Mouse (Mus musculus): ENCODE data around the gene Phf14. TPM values are rescaled to one million over a fixed set of nuclear protein-coding genes. Genes with fewer than 3 reads are reported as not detected.
A peak's percentile ranks its signal among the peaks of the same experiment; 100 is the strongest.
"Not testable (repeated sequence)": the region's sequence is repeated elsewhere in the genome, so short reads cannot be mapped to it uniquely, and the experiment has no call there.

The Phf14 gene
- total RNA-seq, 2 experiments from 2014 or later: 13.2 to 13.3 TPM

DNA sequence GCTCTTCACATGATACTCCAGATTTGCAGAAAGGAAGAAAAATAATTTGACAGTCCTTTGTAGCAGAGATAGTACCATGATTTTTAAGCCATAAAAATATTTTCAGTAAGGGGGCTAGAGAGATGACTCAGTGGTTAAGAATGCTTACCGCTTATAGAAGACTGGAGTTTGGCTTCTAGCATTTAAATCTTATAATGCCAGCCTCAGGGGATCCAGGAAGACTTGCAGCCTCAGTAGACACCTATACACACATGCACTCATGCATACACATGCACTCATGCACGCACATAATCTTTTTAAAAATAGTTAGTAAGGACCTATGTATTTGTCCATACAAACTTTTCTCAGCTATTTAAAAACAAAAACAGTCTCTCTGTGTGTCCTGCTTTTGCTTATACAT is 174.5 kb downstream of the Phf14 start:
- ATAC-seq (replicated peaks; ENCODE audit: low FRiP score, poor library complexity, severe bottlenecking): no peak

DNA sequence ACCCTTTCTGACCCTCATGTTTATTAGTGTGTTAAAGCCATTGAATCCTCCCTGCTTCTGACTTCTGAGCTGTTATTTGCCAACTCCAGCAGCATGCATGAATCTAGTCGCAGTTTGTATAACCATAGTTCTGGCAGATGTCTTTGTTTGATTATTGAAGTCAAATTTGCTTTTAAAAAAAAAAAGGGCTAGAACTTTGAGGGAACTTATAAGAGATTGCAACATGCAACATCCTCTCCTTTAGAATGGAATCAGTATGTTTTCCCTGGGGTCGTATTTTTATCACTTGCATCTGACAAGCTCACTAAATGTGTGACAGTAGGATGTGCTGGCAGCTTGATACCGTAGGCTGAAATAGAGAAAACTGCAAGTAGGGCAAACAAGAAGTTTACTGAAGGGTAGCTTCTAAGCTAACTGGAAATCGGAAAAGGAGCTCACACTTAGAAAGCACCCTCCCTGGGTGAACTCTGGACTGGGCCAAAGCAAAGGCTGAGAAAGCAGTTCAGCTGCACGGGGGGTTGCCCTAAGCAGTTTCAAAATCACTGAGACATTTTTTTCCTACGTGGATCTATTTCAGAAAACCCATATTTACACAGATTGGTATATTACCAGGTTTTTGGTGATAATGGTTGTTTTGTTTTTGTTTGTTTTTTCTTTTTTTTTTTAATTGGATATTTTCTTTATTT is 175.1 kb downstream of the Phf14 start:
- ATAC-seq (replicated peaks; ENCODE audit: low FRiP score, poor library complexity, severe bottlenecking): no peak

DNA sequence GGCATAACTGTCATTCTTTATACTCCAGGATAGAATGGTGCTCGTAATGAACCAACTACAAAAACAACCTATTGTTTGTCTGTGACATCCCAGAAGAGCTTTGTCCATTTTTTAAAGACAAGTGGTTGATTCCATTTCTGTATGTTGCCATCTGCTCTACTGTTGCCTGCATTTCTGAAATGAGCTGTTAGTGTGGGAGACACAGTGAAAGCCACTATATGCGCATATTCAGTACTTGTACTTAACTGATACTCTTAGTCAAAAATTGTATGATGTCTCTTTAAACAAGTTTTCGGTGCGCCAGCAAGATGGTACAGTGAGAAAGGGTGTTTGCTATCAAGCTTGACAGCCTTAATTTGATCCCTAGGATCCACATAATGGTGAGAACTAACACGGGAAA is 177.1 kb downstream of the Phf14 start:
- ATAC-seq (replicated peaks; ENCODE audit: low FRiP score, poor library complexity, severe bottlenecking): no peak

DNA sequence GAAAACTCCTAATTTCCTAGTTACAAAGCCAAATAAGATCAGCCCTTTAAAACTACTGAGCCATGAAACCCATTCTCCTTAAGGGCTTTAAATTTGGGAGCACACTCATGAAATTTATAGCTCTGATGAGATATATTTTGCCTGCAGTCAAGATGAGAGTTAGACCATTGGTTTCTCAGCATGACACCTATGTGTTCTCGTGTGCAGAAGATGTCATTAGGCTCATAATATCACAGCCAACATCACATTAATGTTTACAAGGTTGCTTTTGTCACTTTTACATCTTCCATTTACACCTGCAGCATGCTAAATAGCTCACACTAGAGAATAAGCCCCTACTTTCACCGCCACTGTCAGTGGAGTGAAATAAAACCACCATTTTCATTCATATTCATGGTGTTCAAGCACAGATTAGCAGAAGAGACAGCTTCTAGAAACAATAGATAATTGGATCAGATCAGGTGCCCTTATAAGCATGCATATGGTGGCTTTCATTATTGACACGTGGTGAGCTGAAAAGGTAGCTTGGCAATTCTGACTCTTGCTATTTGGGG is 181.9 kb downstream of the Phf14 start:
- ATAC-seq (replicated peaks; ENCODE audit: low FRiP score, poor library complexity, severe bottlenecking): no peak

DNA sequence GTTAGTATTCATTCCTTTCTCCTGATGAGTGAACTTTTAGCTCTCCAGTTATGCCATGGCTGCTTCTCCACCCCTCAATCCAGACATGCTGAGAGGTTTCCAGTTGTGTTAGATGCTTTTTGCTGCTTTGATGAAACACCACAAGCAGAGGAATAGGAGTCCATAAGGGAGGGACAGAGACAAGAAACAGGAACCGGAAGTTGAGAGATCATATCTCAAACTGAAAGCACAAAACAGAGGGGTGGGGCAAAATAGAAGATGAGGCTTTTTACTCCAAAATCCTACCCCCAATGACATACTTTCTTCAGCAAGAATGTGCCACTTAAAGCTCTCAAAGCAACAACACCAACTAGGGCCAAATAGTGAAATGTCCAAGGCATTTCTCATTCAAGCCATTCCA is 188.1 kb downstream of the Phf14 start:
- no peak for ATAC-seq (replicated peaks; ENCODE audit: low FRiP score, poor library complexity, severe bottlenecking)

DNA sequence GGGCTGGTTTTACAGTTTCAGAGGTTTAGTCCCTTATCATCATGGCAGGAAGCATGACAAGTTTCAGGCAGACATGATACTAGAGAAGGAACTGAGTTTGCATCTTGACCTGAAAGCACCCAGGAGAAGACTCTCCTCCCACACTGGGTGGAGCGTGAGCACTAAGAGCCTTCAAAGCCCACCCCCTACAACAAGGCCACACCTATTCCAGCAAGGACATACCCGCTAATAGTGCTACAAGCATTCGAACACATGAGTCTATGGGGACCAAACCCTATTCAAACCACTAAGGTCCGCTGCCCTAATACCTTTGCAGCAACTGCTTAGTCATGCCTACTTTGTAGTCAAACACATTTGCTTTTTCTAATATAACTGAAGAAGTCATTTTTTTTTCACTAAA is 189.5 kb downstream of the Phf14 start:
- no peak for ATAC-seq (replicated peaks; ENCODE audit: low FRiP score, poor library complexity, severe bottlenecking)

DNA sequence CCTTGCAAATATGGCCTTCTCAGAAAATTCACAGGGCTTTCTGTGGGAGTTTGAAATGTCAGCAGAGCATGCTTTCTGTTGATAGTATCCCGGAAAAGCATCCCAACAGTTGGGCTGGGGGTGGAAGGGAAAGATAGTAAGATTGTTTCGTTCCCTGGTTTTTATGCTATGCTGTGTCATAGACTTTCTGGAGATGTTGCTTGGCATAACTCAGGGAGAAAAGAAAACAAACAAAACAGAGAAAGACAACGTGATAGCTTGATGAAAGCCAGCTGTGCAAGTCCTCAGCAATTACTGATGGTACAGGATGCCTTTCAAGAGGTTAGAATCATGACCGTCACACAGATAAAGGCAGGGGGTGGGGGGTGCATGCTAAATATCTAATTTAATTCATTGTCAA is 197.5 kb downstream of the Phf14 start:
- no peak for ATAC-seq (replicated peaks; ENCODE audit: low FRiP score, poor library complexity, severe bottlenecking)

DNA sequence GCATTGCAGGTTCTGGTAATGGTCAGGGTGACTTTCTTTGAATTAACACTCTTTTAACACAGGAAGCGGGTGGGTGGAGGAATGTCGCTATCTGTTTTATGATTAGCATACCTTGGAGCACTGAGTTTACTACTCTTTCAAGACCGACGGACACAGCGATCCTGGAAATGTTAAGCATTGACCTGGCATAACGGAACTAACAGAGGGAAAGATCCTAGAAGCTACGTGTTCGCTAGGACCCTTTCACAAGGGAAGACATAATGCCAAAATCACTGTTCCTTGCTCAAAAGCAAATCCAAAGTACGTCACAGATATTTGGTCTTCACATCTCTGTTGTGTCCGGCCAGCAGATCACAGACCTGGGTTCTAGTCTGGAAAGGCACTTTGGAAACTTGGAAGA is 199.7 kb downstream of the Phf14 start:
- no peak for ATAC-seq (replicated peaks; ENCODE audit: low FRiP score, poor library complexity, severe bottlenecking)

DNA sequence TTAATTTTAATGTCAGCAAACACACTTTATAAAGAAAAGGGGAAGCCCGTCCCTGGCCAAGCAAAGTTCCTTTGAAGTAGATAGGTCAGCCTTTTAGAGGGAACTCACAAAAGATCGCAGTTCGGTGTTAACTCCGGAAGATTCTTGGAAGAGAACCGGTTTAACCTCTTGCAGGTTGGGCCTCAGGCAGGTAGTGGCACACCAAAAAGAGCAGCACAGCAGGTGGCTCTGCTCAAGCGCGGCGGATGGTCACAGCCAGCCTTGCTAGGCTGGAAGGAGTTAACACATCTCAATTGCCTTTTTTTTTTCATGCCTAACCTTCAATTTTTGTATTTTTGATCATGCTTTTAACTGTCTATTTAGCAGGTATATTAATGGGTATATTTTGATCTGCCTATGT is 200.2 kb downstream of the Phf14 start:
- no peak for ATAC-seq (replicated peaks; ENCODE audit: low FRiP score, poor library complexity, severe bottlenecking)

DNA sequence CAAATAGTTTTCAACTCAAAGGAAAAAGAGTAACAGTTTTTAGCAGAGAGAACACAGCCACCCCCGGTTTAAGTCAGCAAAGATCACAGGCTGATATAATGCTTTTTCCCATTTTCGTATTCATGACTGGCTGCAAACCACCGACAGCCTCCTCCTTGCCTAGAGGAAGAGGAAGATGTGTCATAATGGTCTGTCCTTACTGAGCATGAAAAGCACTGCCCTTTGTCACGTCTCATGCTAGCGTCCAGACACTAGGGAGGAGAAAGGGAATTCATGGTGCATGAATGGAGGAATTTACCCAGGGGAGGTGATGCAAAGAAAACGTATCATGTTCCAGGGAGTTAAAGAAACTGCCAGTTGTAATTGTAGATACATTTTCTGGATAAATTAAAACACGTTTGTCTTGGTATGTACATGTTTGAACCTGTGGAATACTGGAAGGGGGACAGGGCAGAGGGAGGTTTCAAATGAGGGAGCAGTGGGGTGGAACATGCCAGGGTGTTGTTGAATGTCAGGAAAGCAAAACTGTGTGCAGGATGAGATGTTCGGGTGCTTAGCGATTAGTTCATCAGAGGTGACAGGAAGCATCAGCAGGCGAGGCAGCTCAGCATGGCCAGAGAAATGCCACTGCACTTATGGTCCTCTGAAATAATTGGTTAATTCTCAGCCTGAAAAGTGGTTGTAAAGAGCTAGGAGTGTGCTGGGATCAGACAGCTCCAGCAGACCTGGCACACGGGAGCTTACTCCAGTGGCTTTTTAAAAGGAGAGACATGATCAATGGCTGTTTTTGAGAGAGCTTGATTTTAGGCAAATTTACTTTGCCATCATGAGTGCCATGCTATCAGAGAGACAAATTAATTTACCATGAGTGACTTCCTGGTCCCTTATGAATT is 209.6 kb downstream of the Phf14 start:
- ATAC-seq (replicated peaks; ENCODE audit: low FRiP score, poor library complexity, severe bottlenecking): no peak

DNA sequence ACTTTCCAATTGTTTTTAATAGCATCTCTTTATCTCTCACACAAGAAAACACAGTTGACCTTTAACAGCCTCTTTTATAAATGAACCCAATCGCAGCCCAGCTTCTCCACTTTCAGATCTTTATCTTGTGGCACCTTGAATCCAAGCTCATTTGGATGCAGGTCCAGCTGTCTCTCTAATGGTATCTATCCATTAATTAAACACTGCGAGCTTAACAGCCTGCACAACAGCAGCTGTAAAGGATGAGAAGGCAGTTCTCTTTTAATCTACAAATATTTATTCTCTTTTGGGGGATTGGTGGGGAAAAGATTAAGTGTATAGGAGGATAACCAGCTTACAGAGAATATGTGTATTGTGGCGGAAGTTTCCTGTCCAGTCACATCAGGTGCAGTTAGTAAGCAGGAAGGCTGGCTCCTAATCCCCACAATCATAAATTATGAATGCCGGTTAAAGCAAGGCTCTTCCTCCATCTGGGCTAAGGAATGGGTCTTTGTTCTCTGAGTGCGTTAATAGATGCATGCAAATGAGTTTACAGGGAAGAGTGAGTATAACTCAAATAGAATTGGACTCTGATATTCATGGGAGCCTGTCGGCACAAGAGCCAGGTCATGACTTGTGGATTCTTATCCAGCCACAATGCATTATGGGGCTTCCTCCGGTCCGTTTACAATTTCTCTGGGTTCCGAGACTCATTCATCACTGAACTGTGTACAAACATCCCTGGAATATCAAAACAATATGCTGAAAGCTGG is 210.4 kb downstream of the Phf14 start:
- no peak for ATAC-seq (replicated peaks; ENCODE audit: low FRiP score, poor library complexity, severe bottlenecking)

DNA sequence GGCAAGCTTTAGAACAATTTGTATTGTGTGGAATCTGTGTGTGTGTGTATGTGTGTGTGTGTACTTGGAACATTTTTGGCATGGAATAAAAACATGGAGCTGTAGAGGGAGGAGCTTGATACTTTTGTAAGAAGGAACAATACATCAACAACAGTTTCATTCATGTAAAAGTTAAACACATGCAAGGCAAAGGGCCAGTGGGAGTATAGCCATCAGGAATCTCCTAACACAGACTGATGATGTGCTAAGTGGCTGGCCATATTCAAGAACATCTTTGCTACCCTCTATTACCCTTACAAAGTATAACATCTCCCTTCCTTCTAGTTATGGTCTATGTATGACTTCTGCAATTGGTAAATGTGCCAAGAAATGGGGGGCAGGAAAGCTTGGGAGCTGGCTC is 215.2 kb downstream of the Phf14 start:
- ATAC-seq (replicated peaks; ENCODE audit: low FRiP score, poor library complexity, severe bottlenecking): no peak

DNA sequence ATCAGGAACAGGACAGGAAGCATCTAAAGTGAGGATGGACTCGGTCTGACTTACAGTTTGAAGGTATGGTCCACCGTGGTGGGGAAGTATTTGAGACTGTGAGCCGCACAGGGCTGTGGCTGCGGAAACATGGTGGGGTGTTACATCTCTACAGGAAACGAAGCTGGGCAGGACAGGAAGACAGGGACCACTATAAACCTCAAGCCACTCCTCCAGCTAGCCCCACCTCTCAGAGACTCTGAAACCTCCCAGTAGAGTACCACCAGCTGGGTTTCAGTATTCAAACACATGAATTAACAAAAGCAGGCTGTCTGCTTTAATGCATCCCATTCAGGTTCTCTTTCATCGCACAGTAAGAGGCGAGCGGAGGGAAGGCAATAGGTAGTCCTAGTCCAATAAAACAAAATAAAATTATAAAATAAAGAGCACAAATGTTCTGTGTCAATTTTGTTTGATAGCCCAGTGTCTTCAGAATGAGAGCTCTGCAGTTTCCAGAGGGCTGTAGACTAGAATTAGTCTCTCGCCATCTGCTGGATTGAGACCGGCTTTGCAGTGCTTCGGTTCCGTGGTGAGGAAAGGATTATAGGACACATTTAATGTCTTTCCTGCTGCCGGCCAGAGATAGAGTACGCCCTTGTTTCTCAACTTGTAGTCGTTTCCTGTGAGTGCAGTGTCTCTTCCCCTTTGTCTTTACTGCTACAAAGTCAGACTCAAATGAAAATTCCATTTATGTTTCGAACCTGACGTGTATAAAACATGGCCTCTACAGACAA is 217.6 kb downstream of the Phf14 start:
- peak; percentile 79 for ATAC-seq (replicated peaks; ENCODE audit: low FRiP score, poor library complexity, severe bottlenecking)

DNA sequence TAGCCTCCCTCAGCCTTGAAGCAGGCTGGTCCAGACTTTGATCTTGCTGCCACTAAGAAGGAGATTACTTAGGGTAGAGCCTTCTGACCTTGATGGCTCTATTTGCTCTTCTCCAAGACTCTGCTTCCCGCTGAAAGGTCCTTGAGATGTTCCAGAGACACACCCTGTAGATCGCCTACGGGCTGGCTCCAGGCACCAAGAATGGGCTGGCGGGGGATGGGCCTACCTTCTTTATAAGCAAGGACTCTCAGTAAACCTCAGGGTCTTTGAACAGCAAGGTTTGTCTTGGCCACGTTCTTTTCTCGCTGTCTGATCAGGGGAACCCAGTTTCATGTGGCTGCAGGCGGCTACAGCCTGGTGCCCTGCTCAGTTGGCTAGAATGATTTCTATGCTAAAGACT is 219.0 kb downstream of the Phf14 start:
- ATAC-seq (replicated peaks; ENCODE audit: low FRiP score, poor library complexity, severe bottlenecking): not testable (repeated sequence)

DNA sequence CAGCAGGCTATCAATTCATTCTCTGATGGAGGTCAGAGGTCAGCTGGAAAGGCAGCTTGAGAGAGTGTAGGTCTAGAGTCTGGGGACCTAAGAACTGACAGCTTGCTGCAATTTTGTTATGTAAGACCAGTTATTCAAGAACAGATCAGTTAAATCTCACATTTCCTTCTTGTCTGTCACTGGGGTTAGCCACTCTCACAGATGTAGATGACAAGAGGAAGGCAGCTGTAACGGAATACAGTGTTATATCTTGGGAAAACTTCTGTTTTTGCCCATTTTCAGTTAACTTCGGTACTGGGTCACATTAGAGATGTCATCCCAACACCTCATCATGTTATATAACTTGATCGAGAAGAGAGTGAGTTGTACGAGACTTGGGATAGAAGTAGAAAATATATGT is 219.7 kb downstream of the Phf14 start:
- ATAC-seq (replicated peaks; ENCODE audit: low FRiP score, poor library complexity, severe bottlenecking): no peak

Other genes with a start within 250 kb of the Phf14 start
- 182 and 200 TPM in 2 replicates for gene Ndufa4, start 312 bp upstream of the Phf14 start, total RNA-seq (2015; ENCODE audit: low replicate concordance)
- 79.7 and 129 TPM in 2 replicates for gene Ndufa4, start 312 bp upstream of the Phf14 start, total RNA-seq (2017; ENCODE audit: low replicate concordance)

Measured in erythroblast, adult 5-6 weeks (primary cell).